Mouse (Mus musculus) kidney, embryonic 16.5 days (tissue): ENCODE results near the gene Klhdc3. TPM values are rescaled to one million over a fixed set of nuclear protein-coding genes. Genes with fewer than 3 reads are reported as not detected.

Experiments
- ATAC-seq: fragments of 200-750 bp; cut with Nextera tagmentation; 2 replicates; pipeline ENCODE4 v1.8.0; 2017; ENCODE audit warnings: moderate TSS enrichment; ENCODE audit not compliant: low FRiP score, low TSS enrichment
- H3K27ac ChIP-seq: fragments of 300-500 bp; sonication (generic); 2 replicates; pipeline ENCODE4 v1.5.1; 2014; ENCODE audit warnings: low read length
- H3K27me3 ChIP-seq: fragments of 300-500 bp; sonication (generic); 2 replicates; pipeline ENCODE4 v1.6.1; 2014; ENCODE audit warnings: low read length, control low read depth, mixed read lengths; ENCODE audit not compliant: insufficient read depth
- H3K36me3 ChIP-seq: fragments of 300-500 bp; sonication (generic); 2 replicates; pipeline ENCODE4 v1.6.1; 2014; ENCODE audit warnings: low read length, control low read depth, mixed read lengths; ENCODE audit not compliant: insufficient read depth
- H3K4me1 ChIP-seq: fragments of 300-500 bp; sonication (generic); 2 replicates; pipeline ENCODE4 v1.6.1; 2014; ENCODE audit warnings: low read length, control low read depth, mixed read lengths; ENCODE audit not compliant: insufficient read depth
- H3K4me2 ChIP-seq: fragments of 300-500 bp; sonication (generic); replicated peaks from 2 replicates; pipeline ENCODE4 v1.6.1; 2014; ENCODE audit warnings: low read depth, low read length
- H3K4me3 ChIP-seq: fragments of 300-500 bp; sonication (generic); 2 replicates; pipeline ENCODE4 v1.5.1; 2014; ENCODE audit warnings: mild to moderate bottlenecking, low read length
- H3K9ac ChIP-seq: fragments of 300-500 bp; sonication (generic); replicated peaks from 2 replicates; pipeline ENCODE4 v1.6.1; 2014; ENCODE audit warnings: low read length
- H3K9me3 ChIP-seq: fragments of 300-500 bp; sonication (generic); 2 replicates; pipeline ENCODE4 v1.6.1; 2016; ENCODE audit warnings: low read length, control low read depth
- WGBS: fragments of 180-500 bp; shearing (Covaris S2); extraction: QIAGEN DNeasy Blood & Tissue Kit; methylation state at CpG from one replicate; pipeline ENCODE4 v1.1.7; 2014; 5-methylcytosine and 5-hydroxymethylcytosine counted together
- polyA plus RNA-seq: library from polyadenylated mRNA; unstranded; fragments of >200 nt; fragmentation: Nextera tagmentation; extraction: Ambion mirVana; gene quantifications from 2 replicates; pipeline ENCODE4 v1.2.1, GENCODE M21; 2015

The Klhdc3 gene
- polyA plus RNA-seq, 1 experiment from 2014 or later, result 137 TPM

DNA sequence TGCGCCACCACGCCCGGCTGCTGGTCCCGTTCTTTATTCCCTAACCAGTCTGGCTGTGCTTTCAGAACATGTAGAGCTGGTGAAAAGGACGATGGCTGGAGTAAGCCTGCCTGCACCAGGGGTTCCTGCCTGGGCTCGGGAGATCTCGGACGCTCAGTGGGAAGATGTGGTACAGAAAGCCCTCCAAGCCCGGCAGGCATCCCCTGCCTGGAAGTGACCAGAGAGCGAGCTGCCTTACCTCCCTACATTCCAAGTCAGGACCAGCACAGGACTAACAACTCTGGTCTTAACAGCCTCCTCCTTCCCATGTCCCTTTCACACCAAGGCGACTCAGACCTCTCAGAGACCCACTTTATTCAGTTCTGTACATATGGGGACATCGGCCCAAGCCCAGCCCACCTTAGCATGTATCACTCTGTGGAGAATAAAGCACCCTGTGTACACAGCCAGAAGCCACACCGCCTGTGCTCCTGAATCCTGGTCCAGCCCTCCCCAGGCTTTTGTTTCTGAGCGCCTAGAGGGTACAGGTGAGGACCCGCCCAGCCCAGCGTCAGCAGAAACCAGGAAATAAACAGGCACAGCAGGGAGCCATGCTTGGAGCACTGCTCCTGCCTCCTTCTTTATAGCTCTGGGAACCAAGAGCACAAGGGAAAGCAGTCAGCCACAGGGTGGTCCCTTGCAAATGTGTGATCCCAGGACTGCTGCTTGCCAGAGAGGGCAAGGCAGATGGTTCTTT lies 2.1 kb upstream of the Klhdc3 start:
- ATAC-seq, result no peak
- H3K36me3 ChIP-seq, result peaks cover 51% of the 10 kb centered on the region
- H3K27ac ChIP-seq, result no peak overlapping the region
- H3K4me1 ChIP-seq, result peaks cover 28% of the 10 kb centered on the region
- 87% methylated on average over 16 of the region's 16 CpGs for WGBS
- no peaks in the 10 kb centered on the region for H3K9me3 ChIP-seq
- H3K4me2 ChIP-seq, result no peak overlapping the region
- H3K9ac ChIP-seq, result no peak overlapping the region
- no peak overlapping the region for H3K4me3 ChIP-seq
- no peaks in the 10 kb centered on the region for H3K27me3 ChIP-seq

DNA sequence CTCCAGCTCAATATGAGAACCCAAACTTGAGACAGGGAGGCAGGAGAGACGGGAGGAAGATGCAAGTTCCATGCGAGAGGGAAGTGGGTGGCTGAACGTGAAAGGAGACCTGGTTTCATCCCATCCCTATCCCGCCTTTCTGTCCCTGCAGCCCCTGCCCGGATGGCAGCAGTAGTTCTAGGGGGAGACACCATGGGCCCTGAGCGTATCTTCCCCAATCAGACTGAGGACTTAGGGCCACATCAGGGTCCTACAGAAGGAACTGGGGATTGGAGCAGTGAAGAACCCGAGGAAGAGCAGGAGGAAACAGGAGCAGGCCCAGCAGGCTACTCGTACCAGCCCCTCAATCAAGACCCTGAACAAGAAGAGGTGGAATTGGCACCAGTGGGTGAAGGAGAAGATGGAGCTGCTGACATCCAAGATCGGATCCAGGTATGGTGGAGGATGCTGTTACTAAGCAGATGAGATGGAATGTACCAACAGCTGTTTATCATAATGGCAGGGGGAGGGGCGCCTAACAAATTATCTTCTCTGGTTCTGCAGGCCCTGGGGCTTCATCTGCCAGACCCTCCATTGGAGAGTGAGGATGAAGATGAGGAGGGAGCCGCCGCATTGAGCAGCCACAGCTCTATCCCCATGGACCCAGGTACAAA lies 878 bp upstream of the Klhdc3 start:
- Histone ChIP-seq H3K4me3 (peak overlapping the region; percentile 91), H3K9me3 (no peaks in the 10 kb centered on the region), H3K27me3 (no peaks in the 10 kb centered on the region), H3K9ac (peak overlapping the region; percentile 74), H3K27ac (peak overlapping the region; percentile 75; the same call in 1 of the 2 replicates), H3K4me2 (peak overlapping the region; percentile 75), H3K36me3 (peaks cover 54% of the 10 kb centered on the region), H3K4me1 (peaks cover 28% of the 10 kb centered on the region)
- ATAC-seq, result no peak
- WGBS, result 25% methylated on average over 12 of the region's 12 CpGs

DNA sequence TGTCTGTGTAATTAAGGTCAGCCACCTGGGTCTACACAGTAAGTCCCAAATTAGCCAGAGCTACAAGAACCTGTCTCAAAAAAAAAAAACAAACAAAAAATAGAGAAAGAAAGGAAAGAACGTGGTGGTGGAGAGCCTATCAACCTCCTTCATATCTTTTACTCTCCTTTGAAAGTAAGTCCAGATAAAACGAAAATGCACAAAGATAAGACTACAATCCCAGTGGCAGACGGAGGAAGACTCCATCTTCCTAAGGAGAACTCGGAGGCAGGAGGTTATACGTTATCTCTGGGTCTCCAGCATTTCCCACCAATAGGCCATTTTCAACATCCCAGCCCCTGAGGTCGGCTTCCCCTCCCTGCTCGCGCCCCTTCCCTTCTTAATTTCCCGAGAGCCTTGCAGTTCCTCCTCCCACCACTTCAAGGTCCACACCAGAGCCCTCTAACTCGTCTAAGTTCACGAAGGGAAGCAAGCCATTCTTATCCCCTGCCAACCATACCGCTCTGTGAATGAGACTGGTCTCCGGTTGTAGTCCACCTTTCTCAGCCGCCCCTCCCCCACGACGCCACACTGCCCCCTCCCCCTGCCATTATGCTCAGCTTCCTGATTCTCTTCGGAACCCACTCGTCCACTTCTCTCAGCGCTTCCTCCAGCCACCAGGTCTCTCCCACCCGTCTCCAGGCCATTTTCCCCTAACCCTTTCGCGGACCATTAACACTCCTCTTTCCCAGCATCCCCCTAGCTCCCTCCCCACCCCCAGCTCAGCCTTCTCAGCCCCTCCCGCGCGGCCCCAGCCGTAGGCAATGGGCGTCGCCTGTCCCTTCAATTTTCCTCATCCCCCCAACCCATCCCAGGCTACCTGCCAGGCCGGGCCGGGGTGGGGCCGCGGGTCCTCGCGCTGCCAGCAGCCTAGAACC lies 613 bp downstream of the Klhdc3 start:
- Histone ChIP-seq H3K36me3 (peaks cover 48% of the 10 kb centered on the region), H3K4me3 (peak overlapping the region; percentile 91), H3K27ac (peak overlapping the region; percentile 97), H3K4me2 (peak overlapping the region; percentile 70), H3K9ac (peak overlapping the region; percentile 82), H3K27me3 (no peaks in the 10 kb centered on the region), H3K9me3 (no peaks in the 10 kb centered on the region), H3K4me1 (peaks cover 31% of the 10 kb centered on the region)
- 0% methylated on average over 33 of the region's 34 CpGs for WGBS
- ATAC-seq, result peak; percentile 44

DNA sequence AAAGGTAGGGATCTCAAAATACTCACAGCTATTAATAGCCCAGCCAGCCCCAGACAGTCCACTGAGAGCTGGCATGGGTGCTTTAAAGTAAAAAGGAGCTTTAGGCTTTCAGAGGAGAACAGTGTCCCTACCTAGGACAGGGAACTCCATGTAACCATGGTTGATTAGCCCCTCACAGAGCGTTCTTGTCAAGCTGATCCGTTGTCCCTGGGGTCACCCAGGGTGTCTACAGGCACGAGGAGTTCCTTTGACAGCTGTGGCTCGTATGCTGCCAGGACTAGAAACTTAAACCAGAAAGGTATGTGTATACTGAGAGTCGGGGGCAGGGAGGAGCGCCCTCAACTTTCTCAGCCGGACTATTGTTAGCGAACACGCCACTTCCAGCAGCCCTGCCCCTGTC lies 1.8 kb downstream of the Klhdc3 start:
- WGBS, result 23% methylated on average over 9 of the region's 9 CpGs
- H3K9me3 ChIP-seq, result no peaks in the 10 kb centered on the region
- H3K27me3 ChIP-seq, result no peaks in the 10 kb centered on the region
- peak overlapping the region; percentile 82 for H3K9ac ChIP-seq
- peak overlapping the region; percentile 97; the same call in 1 of the 2 replicates for H3K27ac ChIP-seq
- ATAC-seq, result no peak
- peak overlapping the region; percentile 91 for H3K4me3 ChIP-seq
- peaks cover 40% of the 10 kb centered on the region for H3K4me1 ChIP-seq
- H3K4me2 ChIP-seq, result peak overlapping the region; percentile 70
- peaks cover 37% of the 10 kb centered on the region for H3K36me3 ChIP-seq

DNA sequence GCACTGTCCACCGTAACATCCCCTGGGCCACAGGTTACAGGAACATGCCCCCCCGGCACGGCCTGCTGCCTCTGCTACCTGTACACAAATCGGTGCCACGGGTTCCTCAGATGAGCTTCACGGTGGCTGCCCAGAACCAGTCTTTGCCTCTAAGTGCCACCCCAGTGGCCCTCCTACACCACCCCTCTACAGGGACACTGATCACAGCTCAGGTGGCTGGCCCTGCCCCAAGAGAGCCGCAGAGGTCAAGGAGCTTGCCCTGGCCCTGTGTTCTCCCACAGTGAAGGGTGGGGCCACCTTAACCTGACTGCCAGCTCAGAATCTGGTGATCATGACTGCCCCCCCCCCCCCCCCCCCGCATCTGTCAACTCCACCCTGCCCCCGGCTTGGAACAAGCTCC lies 2.3 kb downstream of the Klhdc3 start, which contains the start of gene Mea1:
TSS of gene Mea1 (plus strand) at position 378 of the 400 bp plus-strand sequence.
- H3K27me3 ChIP-seq, result no peaks in the 10 kb centered on the region
- peak within 1 kb of the TSS; percentile 97; the same call in 1 of the 2 replicates for H3K27ac ChIP-seq
- H3K4me3 ChIP-seq, result peak within 1 kb of the TSS; percentile 91
- WGBS, result 61% methylated on average over 8 of the region's 9 CpGs
- peak within 1 kb of the TSS; percentile 70 for H3K4me2 ChIP-seq
- peaks cover 41% of the 10 kb centered on the region for H3K4me1 ChIP-seq
- H3K9ac ChIP-seq, result peak within 1 kb of the TSS; percentile 82
- ATAC-seq, result no peak
- peaks cover 32% of the 10 kb centered on the region for H3K36me3 ChIP-seq
- H3K9me3 ChIP-seq, result no peaks in the 10 kb centered on the region

DNA sequence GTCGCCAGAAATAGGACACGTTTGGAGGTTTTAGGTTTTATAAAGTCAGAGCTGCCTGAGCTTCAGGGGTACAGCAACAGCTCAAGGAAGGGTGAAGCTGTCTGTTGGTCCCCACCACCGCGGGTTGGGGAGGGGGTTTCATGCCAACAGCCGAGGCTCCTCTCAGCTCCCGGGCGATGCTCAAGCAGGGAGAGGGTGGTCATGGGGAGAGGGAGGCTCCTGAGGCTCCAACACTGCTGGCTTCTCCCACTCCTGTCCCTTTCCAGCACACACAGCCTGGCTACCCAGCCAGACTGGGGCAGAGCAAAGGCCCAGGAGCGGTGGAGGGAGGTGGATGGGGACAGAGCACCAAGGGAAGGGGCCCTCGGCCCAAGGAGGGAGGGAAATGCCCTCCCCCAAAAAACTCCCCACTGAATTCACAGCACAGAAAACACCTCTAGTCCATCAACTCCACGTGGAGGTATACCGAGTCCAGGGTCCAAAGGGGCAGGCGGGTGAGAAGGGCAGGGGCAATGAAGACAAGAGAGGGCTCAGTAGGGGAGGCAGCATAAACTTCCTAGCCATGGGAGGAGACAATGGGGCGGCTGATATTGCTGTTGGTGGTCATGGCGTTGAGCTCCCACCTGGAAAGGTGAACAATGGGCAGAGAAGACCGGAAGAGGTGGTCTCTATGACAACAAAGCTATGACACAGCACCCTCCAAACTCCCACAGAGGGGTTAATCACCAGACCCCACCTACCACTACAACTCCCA lies 6.0 kb downstream of the Klhdc3 start:
- peak overlapping the region; percentile 79 for H3K27ac ChIP-seq
- peak overlapping the region; percentile 83 for H3K4me3 ChIP-seq
- no peaks in the 10 kb centered on the region for H3K9me3 ChIP-seq
- H3K9ac ChIP-seq, result peak overlapping the region; percentile 83
- H3K36me3 ChIP-seq, result peaks cover 36% of the 10 kb centered on the region
- H3K27me3 ChIP-seq, result no peaks in the 10 kb centered on the region
- peaks cover 41% of the 10 kb centered on the region for H3K4me1 ChIP-seq
- H3K4me2 ChIP-seq, result peak overlapping the region; percentile 78
- ATAC-seq, result peak; percentile 18
- WGBS, result 13% methylated on average over 15 of the region's 15 CpGs

DNA sequence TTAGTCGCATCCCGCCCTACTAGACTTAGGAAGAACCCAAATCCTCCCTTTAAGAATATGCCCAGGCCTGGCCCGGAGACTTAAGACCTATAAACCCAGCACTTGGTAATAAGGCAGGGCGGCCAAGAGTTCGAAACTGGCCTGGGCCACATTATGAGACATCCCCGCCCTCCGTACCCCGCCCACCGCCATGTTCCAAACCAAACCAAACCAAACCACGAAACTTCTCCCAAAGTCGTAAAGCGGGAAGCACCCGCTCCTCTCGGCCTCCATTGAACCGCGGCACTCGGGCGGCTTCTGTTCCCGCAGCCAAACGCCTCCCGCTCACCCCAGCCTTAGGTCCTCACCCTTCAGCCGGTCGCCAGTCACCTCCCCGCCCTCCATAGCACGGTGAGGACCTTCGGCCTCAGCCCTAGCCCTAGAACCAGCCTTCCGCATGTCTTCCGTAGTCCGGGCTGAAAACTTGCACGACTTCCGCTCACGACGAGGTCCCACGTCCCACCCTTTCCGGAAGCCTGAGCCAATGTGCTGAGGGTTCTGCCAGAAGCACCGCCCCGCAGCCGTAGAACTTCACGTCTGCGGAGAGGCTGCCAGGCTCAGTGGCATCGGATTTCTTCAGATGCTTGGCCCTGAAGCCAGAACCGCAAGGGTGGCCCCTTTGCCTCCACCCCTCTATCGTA lies 6.7 kb downstream of the Klhdc3 start, which contains the start of gene Rrp36:
TSS of gene Rrp36 (minus strand) at position 503 of the 680 bp plus-strand sequence.
- peak within 1 kb of the TSS; percentile 79 for H3K27ac ChIP-seq
- peak within 1 kb of the TSS; percentile 83 for H3K9ac ChIP-seq
- peaks cover 34% of the 10 kb centered on the region for H3K4me1 ChIP-seq
- H3K27me3 ChIP-seq, result no peaks in the 10 kb centered on the region
- no peaks in the 10 kb centered on the region for H3K9me3 ChIP-seq
- H3K4me2 ChIP-seq, result peak within 1 kb of the TSS; percentile 78
- H3K4me3 ChIP-seq, result peak within 1 kb of the TSS; percentile 83
- H3K36me3 ChIP-seq, result peaks cover 42% of the 10 kb centered on the region
- ATAC-seq, result peak; percentile 94
- WGBS, result under 1% methylated on average over 43 of the region's 43 CpGs

DNA sequence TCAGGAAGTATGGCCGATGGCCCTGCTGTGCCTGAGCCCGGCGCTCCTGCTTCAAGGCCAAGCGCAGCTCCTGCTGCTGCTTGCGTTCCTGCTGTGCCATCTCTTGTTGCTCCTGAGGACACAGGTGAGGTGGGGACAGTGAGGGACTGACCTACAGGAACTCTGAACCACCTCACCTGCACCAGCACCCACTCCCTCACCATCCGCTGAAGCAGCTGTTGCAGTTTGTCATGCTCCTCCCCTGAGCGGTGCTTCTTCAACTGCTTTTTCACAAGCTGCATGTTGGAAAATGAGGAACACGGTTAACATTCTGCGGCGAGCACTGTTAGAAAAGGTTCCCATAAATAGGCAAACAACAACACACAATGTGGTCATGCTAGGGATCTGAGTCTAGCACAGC lies 10.8 kb downstream of the Klhdc3 start:
- 96% methylated on average over 10 of the region's 10 CpGs for WGBS
- no peaks in the 10 kb centered on the region for H3K27me3 ChIP-seq
- no peak for ATAC-seq
- H3K4me1 ChIP-seq, result peaks cover 17% of the 10 kb centered on the region
- no peak overlapping the region for H3K9ac ChIP-seq
- H3K4me3 ChIP-seq, result no peak overlapping the region
- H3K27ac ChIP-seq, result no peak overlapping the region
- no peak overlapping the region for H3K4me2 ChIP-seq
- no peaks in the 10 kb centered on the region for H3K9me3 ChIP-seq
- peaks cover 36% of the 10 kb centered on the region for H3K36me3 ChIP-seq
